Mouse (Mus musculus): ENCODE data around the gene Slc16a9. TPM values are rescaled to one million over a fixed set of nuclear protein-coding genes. Genes with fewer than 3 reads are reported as not detected.

The Slc16a9 gene
- polyA plus RNA-seq, 1 experiment from 2014 or later = 0.62 TPM

DNA sequence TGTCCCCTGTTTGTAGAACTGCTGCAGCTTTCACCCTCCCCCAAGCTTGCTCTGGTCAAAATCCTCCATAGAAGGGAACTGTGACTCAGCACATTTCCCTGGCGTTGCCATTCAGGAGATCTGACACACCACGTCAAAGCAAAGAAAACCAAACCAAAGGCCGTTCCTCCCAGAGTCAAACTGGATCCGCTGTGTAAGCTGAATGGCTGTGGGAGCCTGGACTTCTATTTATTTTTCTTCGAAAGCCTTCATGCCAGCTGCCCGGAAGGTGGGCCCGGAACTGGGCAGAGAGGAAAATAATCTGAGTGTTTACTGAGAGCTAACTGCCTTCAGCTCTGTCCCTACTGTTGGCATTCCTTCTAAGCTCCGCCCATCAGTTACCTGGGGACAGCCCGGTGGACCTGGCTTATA, 42.9 kb downstream of the Slc16a9 start:
- ATAC-seq (ENCODE audit: low read depth) = no peak
- H3K9me3 ChIP-seq (ENCODE audit: control insufficient read depth, low read length) = no peaks in the 10 kb centered on the region
- 50% methylated on average over 9 of the region's 9 CpGs for WGBS

DNA sequence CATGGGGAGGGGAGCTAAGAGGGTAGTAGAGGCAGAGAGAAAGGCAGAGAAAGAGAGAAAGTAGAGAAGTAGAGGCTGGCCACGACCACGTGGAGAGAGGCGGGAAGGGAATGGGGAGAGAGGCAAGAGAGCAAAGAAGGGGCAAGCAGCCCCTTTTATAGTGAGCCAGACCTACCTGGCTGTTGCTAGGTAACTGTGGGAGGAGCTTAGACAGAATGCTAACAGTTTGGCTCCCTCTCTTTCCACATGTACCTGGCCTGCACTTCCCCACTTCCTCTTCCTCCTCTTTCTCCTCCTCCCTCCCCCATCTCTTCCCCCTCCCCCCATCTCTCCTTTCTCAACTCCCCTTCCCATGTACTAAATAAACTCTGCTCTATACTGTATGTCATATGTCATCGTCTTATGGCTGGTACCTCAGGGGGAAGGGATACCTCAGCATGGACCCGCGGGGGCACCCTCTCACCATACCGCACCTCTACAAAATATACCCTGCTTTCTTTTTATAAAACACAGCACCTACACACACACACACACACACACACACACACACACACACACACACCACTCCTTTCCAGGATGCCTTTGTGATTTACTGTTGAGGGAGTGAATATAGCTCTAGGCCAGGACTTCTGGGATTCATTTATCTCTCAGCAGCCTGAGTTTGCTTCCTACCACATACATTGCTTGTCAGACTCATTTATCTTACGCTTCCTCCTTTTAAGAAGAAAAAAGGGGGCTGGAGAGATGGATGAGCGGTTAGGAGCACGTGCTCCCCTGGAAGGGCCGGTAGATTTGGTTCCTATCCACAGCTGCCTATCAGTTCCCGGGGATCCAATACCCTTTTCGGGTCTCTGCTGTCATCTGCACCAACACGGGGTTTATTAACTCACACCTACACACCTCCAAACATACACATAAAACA, 43.8 kb downstream of the Slc16a9 start:
- H3K9ac ChIP-seq (replicated peaks; ENCODE audit: low read depth, low read length) = no peak overlapping the region
- no peak overlapping the region for H3K4me2 ChIP-seq (ENCODE audit: low read depth, low read length)
- no peaks in the 10 kb centered on the region for H3K9me3 ChIP-seq (ENCODE audit: control insufficient read depth, low read length)
- no peaks in the 10 kb centered on the region for H3K36me3 ChIP-seq (ENCODE audit: control insufficient read depth, insufficient read depth, low read length)
- no peak; the same call in 1 of the 2 replicates for ATAC-seq (ENCODE audit: low read depth)
- H3K4me1 ChIP-seq (ENCODE audit: control insufficient read depth, insufficient read depth, low read length) = no peaks in the 10 kb centered on the region
- WGBS = 48% methylated on average over 14 of the region's 14 CpGs
- no peak overlapping the region for H3K27ac ChIP-seq (ENCODE audit: low read depth, low read length)
- H3K4me3 ChIP-seq (ENCODE audit: low read depth, low read length) = no peak overlapping the region
- H3K27me3 ChIP-seq (ENCODE audit: control insufficient read depth, insufficient read depth, low read length) = no peaks in the 10 kb centered on the region

More for the DNA sequence above, 42.9 kb downstream of the Slc16a9 start:
- Histone ChIP-seq H3K27me3 (ENCODE audit: control insufficient read depth, insufficient read depth, low read length) (no peaks in the 10 kb centered on the region), H3K27ac (ENCODE audit: low read depth, low read length) (no peak overlapping the region), H3K4me1 (ENCODE audit: control insufficient read depth, insufficient read depth, low read length) (no peaks in the 10 kb centered on the region), H3K4me2 (ENCODE audit: low read depth, low read length) (no peak overlapping the region), H3K9ac (replicated peaks; ENCODE audit: low read depth, low read length) (no peak overlapping the region), H3K36me3 (ENCODE audit: control insufficient read depth, insufficient read depth, low read length) (no peaks in the 10 kb centered on the region), H3K4me3 (ENCODE audit: low read depth, low read length) (no peak overlapping the region)

DNA sequence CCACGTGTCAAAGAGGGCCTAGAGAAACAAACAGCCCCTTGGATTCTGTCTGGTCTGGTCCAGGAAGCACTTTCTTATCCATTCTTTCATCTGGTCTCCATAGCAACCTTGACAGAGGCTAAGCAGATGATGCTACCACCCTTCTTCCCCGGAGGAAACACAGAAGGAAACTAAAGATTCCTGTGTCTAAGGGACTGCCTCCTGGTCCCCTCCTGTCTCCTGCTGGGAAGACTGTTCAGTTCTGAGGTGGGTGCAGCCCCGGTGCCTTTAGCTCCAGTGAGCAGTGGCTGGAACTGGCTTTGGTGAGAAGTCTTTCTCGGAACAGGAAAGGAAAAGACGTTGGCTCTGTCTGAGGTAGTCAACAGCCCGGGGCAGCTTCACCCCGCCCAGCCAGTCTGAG, 47.1 kb downstream of the Slc16a9 start:
- Histone ChIP-seq H3K27me3 (ENCODE audit: control insufficient read depth, insufficient read depth, low read length) (no peaks in the 10 kb centered on the region), H3K36me3 (ENCODE audit: control insufficient read depth, insufficient read depth, low read length) (no peaks in the 10 kb centered on the region), H3K4me3 (ENCODE audit: low read depth, low read length) (no peak overlapping the region), H3K27ac (ENCODE audit: low read depth, low read length) (no peak overlapping the region), H3K9me3 (ENCODE audit: control insufficient read depth, low read length) (no peaks in the 10 kb centered on the region), H3K9ac (replicated peaks; ENCODE audit: low read depth, low read length) (no peak overlapping the region), H3K4me1 (ENCODE audit: control insufficient read depth, insufficient read depth, low read length) (no peaks in the 10 kb centered on the region; the same call in 1 of the 2 replicates), H3K4me2 (ENCODE audit: low read depth, low read length) (no peak overlapping the region)
- no peak for ATAC-seq (ENCODE audit: low read depth)
- WGBS = 44% methylated on average over 7 of the region's 7 CpGs

DNA sequence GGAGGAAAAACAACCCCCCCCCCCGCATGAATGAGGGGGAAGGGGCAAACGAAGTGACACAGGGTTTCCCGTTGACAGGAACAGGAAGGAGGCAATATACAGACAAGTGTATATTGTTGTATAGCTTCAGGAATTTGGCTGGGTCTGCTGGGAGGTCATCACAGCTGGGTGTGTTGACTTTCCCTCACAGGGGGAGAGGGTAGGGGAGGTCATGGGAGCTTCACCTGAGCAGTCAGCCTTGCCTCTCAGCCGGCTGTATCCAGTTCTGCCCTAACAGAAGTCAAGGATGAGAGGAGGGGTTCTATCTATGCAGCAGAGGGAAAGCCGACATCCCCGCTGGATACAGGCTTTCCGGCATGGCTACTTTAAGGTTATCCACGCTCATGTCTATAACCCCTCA, 49.2 kb downstream of the Slc16a9 start:
- Histone ChIP-seq H3K9ac (replicated peaks; ENCODE audit: low read depth, low read length) (no peak overlapping the region), H3K4me2 (ENCODE audit: low read depth, low read length) (no peak overlapping the region), H3K27ac (ENCODE audit: low read depth, low read length) (no peak overlapping the region), H3K4me3 (ENCODE audit: low read depth, low read length) (no peak overlapping the region), H3K4me1 (ENCODE audit: control insufficient read depth, insufficient read depth, low read length) (no peaks in the 10 kb centered on the region; the same call in 1 of the 2 replicates), H3K9me3 (ENCODE audit: control insufficient read depth, low read length) (no peaks in the 10 kb centered on the region), H3K36me3 (ENCODE audit: control insufficient read depth, insufficient read depth, low read length) (no peaks in the 10 kb centered on the region), H3K27me3 (ENCODE audit: control insufficient read depth, insufficient read depth, low read length) (no peaks in the 10 kb centered on the region)
- WGBS = 56% methylated on average over 8 of the region's 8 CpGs
- no peak for ATAC-seq (ENCODE audit: low read depth)

DNA sequence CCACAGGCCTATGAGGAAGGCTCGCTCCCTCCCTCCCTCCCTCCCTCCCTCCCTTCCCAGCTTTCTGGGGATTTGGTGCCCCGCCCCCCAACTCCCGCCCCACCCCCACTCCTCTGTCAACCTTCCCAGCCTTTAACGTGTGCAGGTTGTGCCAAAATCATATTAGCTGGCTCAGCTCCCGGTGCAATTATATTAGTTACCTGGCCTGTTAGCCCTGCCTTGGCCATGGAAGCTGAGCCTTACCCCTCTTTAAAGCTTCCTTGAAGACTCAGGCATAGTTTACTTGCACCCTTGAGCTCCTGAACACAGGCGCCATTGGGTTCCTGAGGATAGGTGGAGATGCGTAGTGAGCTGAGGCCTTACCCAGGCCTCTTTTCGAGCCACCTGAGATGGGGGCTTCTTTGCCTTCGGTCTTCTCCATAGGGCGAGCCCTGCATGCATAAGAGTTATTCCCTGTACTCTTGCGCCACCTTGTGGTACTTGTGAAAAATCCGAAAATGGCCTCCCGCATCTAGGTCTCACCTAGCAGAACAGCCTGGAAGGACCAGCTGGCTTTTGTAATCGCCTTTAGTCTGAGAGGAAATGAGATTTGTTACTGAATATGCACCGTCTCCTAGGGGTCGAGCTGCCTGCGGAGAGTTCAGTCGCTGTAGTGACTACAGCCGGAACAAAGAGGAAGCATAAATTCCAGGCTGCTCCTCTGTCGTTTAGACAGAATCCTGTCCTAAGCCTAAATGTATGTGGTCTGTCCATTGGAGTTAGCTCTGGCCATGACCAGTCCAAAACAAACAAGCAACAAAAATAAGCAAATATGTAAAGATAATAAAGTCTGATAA, 51.8 kb downstream of the Slc16a9 start:
- ATAC-seq (ENCODE audit: low read depth) = peak; percentile 92
- Histone ChIP-seq H3K36me3 (ENCODE audit: control insufficient read depth, insufficient read depth, low read length) (no peaks in the 10 kb centered on the region), H3K4me1 (ENCODE audit: control insufficient read depth, insufficient read depth, low read length) (no peaks in the 10 kb centered on the region; the same call in 1 of the 2 replicates), H3K27me3 (ENCODE audit: control insufficient read depth, insufficient read depth, low read length) (no peaks in the 10 kb centered on the region), H3K27ac (ENCODE audit: low read depth, low read length) (no peak overlapping the region), H3K4me2 (ENCODE audit: low read depth, low read length) (peak overlapping the region; percentile 9; the same call in 1 of the 2 replicates), H3K4me3 (ENCODE audit: low read depth, low read length) (no peak overlapping the region), H3K9me3 (ENCODE audit: control insufficient read depth, low read length) (no peaks in the 10 kb centered on the region), H3K9ac (replicated peaks; ENCODE audit: low read depth, low read length) (no peak overlapping the region)
- 6% methylated on average over 20 of the region's 20 CpGs for WGBS

DNA sequence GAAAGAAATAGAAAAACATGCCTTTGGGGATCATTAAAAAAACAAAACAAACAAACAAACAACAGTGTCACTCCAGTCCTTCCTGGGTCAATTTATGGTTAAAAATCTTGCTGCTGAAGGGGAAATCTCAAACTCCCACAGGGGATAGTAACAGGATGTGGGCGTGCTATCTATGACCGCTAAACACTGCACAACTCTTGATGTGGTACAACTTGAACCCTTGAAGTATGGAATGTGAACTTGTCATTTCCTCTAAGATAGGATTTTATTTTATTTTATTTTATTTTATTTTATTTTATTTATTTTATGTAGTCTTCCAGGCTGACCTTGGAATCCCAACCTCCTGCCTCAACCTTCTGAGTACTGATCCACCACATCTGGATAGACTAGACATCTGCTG, 54.2 kb downstream of the Slc16a9 start:
- H3K4me1 ChIP-seq (ENCODE audit: control insufficient read depth, insufficient read depth, low read length) = no peaks in the 10 kb centered on the region; the same call in 1 of the 2 replicates
- no peak overlapping the region for H3K9ac ChIP-seq (replicated peaks; ENCODE audit: low read depth, low read length)
- H3K27ac ChIP-seq (ENCODE audit: low read depth, low read length) = no peak overlapping the region
- H3K4me3 ChIP-seq (ENCODE audit: low read depth, low read length) = no peak overlapping the region
- no peak for ATAC-seq (ENCODE audit: low read depth)
- H3K27me3 ChIP-seq (ENCODE audit: control insufficient read depth, insufficient read depth, low read length) = no peaks in the 10 kb centered on the region
- 92% methylated on average over 2 of the region's 2 CpGs for WGBS
- no peak overlapping the region for H3K4me2 ChIP-seq (ENCODE audit: low read depth, low read length)
- H3K9me3 ChIP-seq (ENCODE audit: control insufficient read depth, low read length) = no peaks in the 10 kb centered on the region
- H3K36me3 ChIP-seq (ENCODE audit: control insufficient read depth, insufficient read depth, low read length) = no peaks in the 10 kb centered on the region

DNA sequence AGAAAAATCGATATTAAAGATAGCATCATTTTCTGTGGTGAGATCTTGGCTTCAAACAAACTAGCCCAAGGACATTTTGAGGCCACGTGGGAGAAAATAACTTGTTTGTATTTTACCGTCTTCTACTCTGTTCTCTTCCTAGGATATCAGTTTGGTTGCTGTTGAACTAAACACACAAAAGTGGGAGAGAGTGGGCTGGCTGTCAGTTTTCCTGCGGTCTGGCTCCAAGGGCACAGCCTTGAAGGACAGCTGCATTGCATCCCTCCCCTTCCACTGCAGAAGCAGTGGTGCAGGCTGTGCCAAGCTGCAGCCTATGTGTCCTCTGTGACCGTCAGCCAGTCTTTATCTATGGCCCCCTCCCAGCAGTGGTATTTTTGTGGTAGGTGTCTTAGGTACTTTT, 54.8 kb downstream of the Slc16a9 start:
- no peak overlapping the region for H3K9ac ChIP-seq (replicated peaks; ENCODE audit: low read depth, low read length)
- ATAC-seq (ENCODE audit: low read depth) = no peak
- 67% methylated on average over 5 of the region's 5 CpGs for WGBS

DNA sequence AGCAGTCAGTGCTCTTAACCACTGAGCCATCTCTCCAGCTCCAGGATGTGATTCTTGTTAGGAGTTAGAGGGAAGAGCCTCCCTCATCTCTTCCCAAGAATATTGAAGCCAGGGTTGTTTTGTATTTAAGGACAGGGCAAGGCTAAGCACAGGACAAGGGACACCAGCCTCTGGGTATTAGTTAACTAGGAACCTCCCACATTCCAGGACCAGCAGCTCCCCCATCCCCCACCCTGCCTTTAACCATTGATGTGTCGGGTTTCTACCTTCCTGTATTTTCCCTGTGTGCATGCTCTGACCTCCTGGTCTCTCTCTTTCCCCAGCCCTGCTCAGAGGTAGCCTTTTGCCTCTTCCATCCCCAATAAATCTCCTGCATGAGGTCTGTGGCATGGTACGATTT, 56.3 kb downstream of the Slc16a9 start:
- WGBS = 61% methylated on average over 2 of the region's 2 CpGs
- no peaks in the 10 kb centered on the region for H3K9me3 ChIP-seq (ENCODE audit: control insufficient read depth, low read length)
- no peaks in the 10 kb centered on the region for H3K36me3 ChIP-seq (ENCODE audit: control insufficient read depth, insufficient read depth, low read length)
- H3K27ac ChIP-seq (ENCODE audit: low read depth, low read length) = no peak overlapping the region
- ATAC-seq (ENCODE audit: low read depth) = no peak
- no peak overlapping the region for H3K9ac ChIP-seq (replicated peaks; ENCODE audit: low read depth, low read length)
- H3K4me2 ChIP-seq (ENCODE audit: low read depth, low read length) = no peak overlapping the region
- H3K4me3 ChIP-seq (ENCODE audit: low read depth, low read length) = no peak overlapping the region
- no peaks in the 10 kb centered on the region; the same call in 1 of the 2 replicates for H3K4me1 ChIP-seq (ENCODE audit: control insufficient read depth, insufficient read depth, low read length)
- no peaks in the 10 kb centered on the region for H3K27me3 ChIP-seq (ENCODE audit: control insufficient read depth, insufficient read depth, low read length)

More for the DNA sequence above, 54.8 kb downstream of the Slc16a9 start:
- Histone ChIP-seq H3K36me3 (ENCODE audit: control insufficient read depth, insufficient read depth, low read length) (no peaks in the 10 kb centered on the region), H3K4me3 (ENCODE audit: low read depth, low read length) (no peak overlapping the region), H3K27me3 (ENCODE audit: control insufficient read depth, insufficient read depth, low read length) (no peaks in the 10 kb centered on the region), H3K4me2 (ENCODE audit: low read depth, low read length) (no peak overlapping the region), H3K4me1 (ENCODE audit: control insufficient read depth, insufficient read depth, low read length) (no peaks in the 10 kb centered on the region; the same call in 1 of the 2 replicates), H3K27ac (ENCODE audit: low read depth, low read length) (no peak overlapping the region), H3K9me3 (ENCODE audit: control insufficient read depth, low read length) (no peaks in the 10 kb centered on the region)

DNA sequence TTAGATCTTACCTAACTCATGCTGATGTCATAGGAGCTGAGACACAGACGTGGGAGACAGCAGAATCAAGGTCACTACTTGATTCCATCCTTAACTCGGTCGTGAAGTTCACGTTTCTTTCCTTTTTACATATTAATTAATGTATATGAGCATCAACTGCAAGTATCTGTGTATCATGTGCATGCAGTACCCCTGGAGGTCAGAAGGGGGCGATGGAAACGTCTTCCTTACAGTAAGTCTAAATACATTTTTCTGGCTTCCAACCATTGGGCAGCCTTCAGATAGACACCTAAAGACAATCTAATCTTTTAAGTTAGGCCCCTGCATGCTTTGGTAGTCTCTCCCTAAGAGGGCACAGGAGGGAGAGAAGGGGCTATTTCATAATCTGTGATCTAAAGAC, 58.3 kb downstream of the Slc16a9 start:
- no peak overlapping the region for H3K4me2 ChIP-seq (ENCODE audit: low read depth, low read length)
- no peak overlapping the region for H3K27ac ChIP-seq (ENCODE audit: low read depth, low read length)
- H3K27me3 ChIP-seq (ENCODE audit: control insufficient read depth, insufficient read depth, low read length) = no peaks in the 10 kb centered on the region
- no peak for ATAC-seq (ENCODE audit: low read depth)
- H3K4me1 ChIP-seq (ENCODE audit: control insufficient read depth, insufficient read depth, low read length) = no peaks in the 10 kb centered on the region
- 87% methylated on average over 6 of the region's 6 CpGs for WGBS
- H3K9me3 ChIP-seq (ENCODE audit: control insufficient read depth, low read length) = no peaks in the 10 kb centered on the region
- H3K4me3 ChIP-seq (ENCODE audit: low read depth, low read length) = no peak overlapping the region
- no peaks in the 10 kb centered on the region for H3K36me3 ChIP-seq (ENCODE audit: control insufficient read depth, insufficient read depth, low read length)
- no peak overlapping the region for H3K9ac ChIP-seq (replicated peaks; ENCODE audit: low read depth, low read length)

Measured in neural tube, embryonic 14.5 days (tissue).